Mouse (Mus musculus) retina, postnatal 7 days (tissue): ENCODE data around the gene Lce1e.
"Not testable (repeated sequence)": the region's sequence is repeated elsewhere in the genome, so short reads cannot be mapped to it uniquely, and the experiment has no call there.

ENCODE experiments used
- DNase-seq: peaks from one replicate; pipeline ENCODE4 v3.0.0-alpha.2; 2012; ENCODE audit warnings: low read depth, low spot score

Gene Lce1e

DNA sequence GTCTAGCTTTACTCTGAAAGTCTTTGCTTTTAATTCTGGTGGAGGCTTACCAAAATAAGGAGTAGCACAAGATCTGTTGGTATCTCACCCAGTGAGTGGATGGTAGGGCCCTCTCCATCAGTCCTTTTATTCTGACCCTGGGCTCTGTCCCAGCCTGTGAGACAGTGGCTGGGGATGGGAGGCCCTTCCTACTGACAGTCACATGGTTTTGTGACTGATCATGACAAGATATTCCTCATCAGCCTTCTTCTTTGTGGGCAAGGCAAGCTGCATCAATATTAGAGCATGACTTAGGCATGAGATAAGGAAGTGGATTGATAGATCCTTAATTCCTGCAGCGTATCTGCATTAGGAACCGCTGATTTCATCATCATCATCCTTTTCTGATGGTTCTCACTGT lies at the start of gene Lce1e:
Lce1e (minus strand) TSS at position 101 of the 400 bp plus-strand sequence.
- DNase-seq = no peak

DNA sequence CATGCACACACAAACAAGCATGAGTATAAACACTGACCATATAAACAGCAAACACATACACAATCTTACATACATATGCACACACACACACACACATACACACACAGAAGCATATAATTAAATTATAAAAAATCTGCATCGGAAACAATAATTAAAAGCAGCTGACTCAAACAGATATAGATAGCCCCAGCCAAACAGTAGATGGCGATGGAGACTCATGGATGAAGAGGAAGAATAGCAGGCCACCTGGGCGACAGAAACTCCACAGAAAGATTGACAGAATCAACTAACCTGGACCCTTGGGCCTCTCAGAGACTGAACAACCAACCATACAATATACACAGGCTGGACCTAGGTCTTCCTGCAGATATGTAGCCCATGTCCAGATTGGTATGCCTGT lies 44.3 kb upstream of the Lce1e start:
- no peak for DNase-seq

GRCm38 (mm10) chr3:92752238-92752637 lies 43.4 kb upstream of the Lce1e start, which contains the start of gene Lce1g:
Lce1g (minus strand) TSS chr3:92752338.
- DNase-seq = no peak

DNA sequence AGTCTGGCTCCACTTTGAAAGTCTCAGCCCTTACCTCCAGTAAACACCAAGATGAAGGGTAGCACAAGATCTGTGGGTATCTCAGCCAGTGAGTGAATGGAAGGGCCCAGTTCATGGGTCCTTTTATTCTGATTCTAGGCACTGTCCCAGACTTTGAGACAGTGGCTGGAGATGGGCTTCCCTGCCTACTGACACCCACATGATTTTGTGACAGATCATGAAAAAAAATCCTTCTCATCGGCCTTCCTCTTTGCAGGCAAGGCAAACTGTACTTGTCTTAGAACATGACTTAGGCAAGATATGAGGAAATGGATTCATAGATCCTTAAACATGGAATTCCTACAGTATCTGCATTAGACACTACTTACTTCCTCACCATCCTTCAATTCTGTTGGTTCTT lies 30.1 kb upstream of the Lce1e start, which contains the start of gene Gm38119:
Gm38119 (minus strand) TSS at position 101 of the 400 bp plus-strand sequence.
- DNase-seq = no peak

GRCm38 (mm10) chr3:92722631-92723030 lies 13.8 kb upstream of the Lce1e start:
- no peak for DNase-seq

DNA sequence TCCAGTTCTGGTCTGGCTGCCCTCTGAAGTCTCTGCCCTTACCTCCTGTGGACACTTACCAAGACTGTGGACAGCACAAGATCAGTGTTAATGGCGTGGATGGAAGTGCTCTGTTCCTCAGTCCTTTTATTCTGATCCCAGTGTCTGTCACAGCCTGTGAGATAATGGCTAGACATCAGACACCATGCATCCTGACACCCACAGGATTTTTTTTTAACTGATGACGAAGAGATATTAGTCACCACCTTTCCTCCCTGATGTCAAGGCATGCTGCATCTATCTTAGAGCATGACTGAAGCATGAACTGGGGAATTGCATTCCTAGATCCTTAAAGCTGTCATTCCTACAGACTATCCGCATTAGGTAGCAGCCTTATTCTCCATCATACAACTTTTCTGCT lies 11.4 kb upstream of the Lce1e start, which contains the start of gene Lce1f:
Lce1f (minus strand) TSS at position 101 of the 400 bp plus-strand sequence.
- DNase-seq = no peak

GRCm38 (mm10) chr3:92715122-92715521 lies 6.2 kb upstream of the Lce1e start:
- DNase-seq = no peak

DNA sequence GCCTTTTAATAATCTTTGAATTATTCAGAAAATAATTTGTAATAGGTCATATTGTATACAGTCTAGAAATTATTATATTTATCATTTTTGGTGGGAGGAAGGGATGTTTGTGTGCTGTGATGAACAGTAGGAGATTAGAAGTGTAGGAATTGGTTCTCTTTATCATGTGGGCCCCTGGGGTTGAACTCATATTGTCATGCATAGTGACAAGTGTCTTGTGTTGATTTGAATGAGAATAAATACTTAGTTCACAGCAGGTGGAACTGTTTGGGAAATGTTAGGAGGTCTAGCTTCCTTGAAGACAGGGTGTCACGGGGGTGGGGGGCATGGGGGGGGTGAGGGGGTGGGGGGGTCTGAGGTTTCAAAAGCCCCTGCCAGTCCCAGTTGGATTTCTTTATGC lies 14.3 kb downstream of the Lce1e start:
- no peak for DNase-seq

- DNase-seq = no peak
Observed at GRCm38 (mm10) chr3:92691688-92692087, 17.2 kb downstream of the Lce1e start.

GRCm38 (mm10) chr3:92689154-92689553 lies 19.7 kb downstream of the Lce1e start:
- DNase-seq = not testable (repeated sequence)

GRCm38 (mm10) chr3:92687110-92687509 lies 21.8 kb downstream of the Lce1e start, which contains the start of gene Lce1d:
Lce1d (minus strand) TSS chr3:92687210.
- no peak for DNase-seq

GRCm38 (mm10) chr3:92678947-92679346 lies 29.9 kb downstream of the Lce1e start, which contains the start of gene Lce1c:
Lce1c (plus strand) TSS chr3:92679247.
- DNase-seq = no peak

- DNase-seq = no peak
Observed at GRCm38 (mm10) chr3:92670215-92670614, 38.7 kb downstream of the Lce1e start, which contains the start of gene Lce1a2. Lce1a2 (minus strand) TSS chr3:92670315.
